Mouse (Mus musculus): ENCODE results near the gene Decr2.
A peak's percentile ranks its signal among the peaks of the same experiment; 100 is the strongest.
"Not testable (repeated sequence)": the region's sequence is repeated elsewhere in the genome, so short reads cannot be mapped to it uniquely, and the experiment has no call there.

Decr2 gene

GRCm38 (mm10) chr17:26113181-26113948 is 23.2 kb upstream of the Decr2 start, which contains the start of gene Tmem8:
Tmem8 (plus strand) TSS chr17:26113299.
- no peak for DNase-seq (ENCODE audit: low spot score)

GRCm38 (mm10) chr17:26112751-26113150 is 22.6 kb upstream of the Decr2 start:
- no peak for DNase-seq (ENCODE audit: low spot score)

- no peak for DNase-seq (ENCODE audit: low spot score)
Observed at GRCm38 (mm10) chr17:26111722-26112121, 21.6 kb upstream of the Decr2 start.

GRCm38 (mm10) chr17:26111024-26111423 is 20.9 kb upstream of the Decr2 start:
- no peak for DNase-seq (ENCODE audit: low spot score)

GRCm38 (mm10) chr17:26110156-26110555 is 20.0 kb upstream of the Decr2 start:
- DNase-seq (ENCODE audit: low spot score), result no peak

GRCm38 (mm10) chr17:26105619-26106018 is 15.5 kb upstream of the Decr2 start:
- no peak for DNase-seq (ENCODE audit: low spot score)

GRCm38 (mm10) chr17:26101478-26101877 is 11.3 kb upstream of the Decr2 start:
- DNase-seq (ENCODE audit: low spot score), result no peak

- DNase-seq (ENCODE audit: low spot score), result no peak
Observed at GRCm38 (mm10) chr17:26100166-26100565, 10.0 kb upstream of the Decr2 start.

GRCm38 (mm10) chr17:26099316-26099715 is 9.2 kb upstream of the Decr2 start:
- DNase-seq (ENCODE audit: low spot score), result not testable (repeated sequence)

- DNase-seq (ENCODE audit: low spot score), result no peak
Observed at GRCm38 (mm10) chr17:26098461-26098860, 8.3 kb upstream of the Decr2 start.

- DNase-seq (ENCODE audit: low spot score), result no peak
Observed at GRCm38 (mm10) chr17:26095121-26095740, 5.1 kb upstream of the Decr2 start, which contains the start of gene Nme4. Nme4 (minus strand) TSS chr17:26095602.

GRCm38 (mm10) chr17:26094531-26095110 is 4.5 kb upstream of the Decr2 start:
- DNase-seq (ENCODE audit: low spot score), result no peak

GRCm38 (mm10) chr17:26087059-26087564 is 3.0 kb downstream of the Decr2 start:
- DNase-seq (ENCODE audit: low spot score), result no peak

- DNase-seq (ENCODE audit: low spot score), result no peak
Observed at GRCm38 (mm10) chr17:26080867-26081266, 9.3 kb downstream of the Decr2 start.

- no peak for DNase-seq (ENCODE audit: low spot score)
Observed at GRCm38 (mm10) chr17:26078851-26079250, 11.3 kb downstream of the Decr2 start.

GRCm38 (mm10) chr17:26075246-26075645 is 14.9 kb downstream of the Decr2 start:
- peak; percentile 59 for DNase-seq (ENCODE audit: low spot score)

GRCm38 (mm10) chr17:26070136-26070535 is 20.0 kb downstream of the Decr2 start:
- no peak for DNase-seq (ENCODE audit: low spot score)

GRCm38 (mm10) chr17:26068831-26069739 is 21.1 kb downstream of the Decr2 start, which contains the start of gene Rab11fip3:
Rab11fip3 (minus strand) TSS chr17:26069555.
- DNase-seq (ENCODE audit: low spot score), result peak; percentile 67

- DNase-seq (ENCODE audit: low spot score), result no peak
Observed at GRCm38 (mm10) chr17:26068024-26068830, 21.9 kb downstream of the Decr2 start.

- DNase-seq (ENCODE audit: low spot score), result no peak
Observed at GRCm38 (mm10) chr17:26066488-26067020, 23.6 kb downstream of the Decr2 start.

- DNase-seq (ENCODE audit: low spot score), result no peak
Observed at GRCm38 (mm10) chr17:26064916-26065315, 25.2 kb downstream of the Decr2 start.
